Mouse (Mus musculus): ENCODE results near the gene Atp9a.

- TF ChIP-seq CTCF (IDR thresholded peaks at IDR 0.05; ENCODE audit: borderline replicate concordance, control insufficient read depth, extremely low read depth, insufficient read depth, low read length, poor library complexity) (no peak), POLR2A (IDR thresholded peaks at IDR 0.05; ENCODE audit: control insufficient read depth, extremely low read depth, insufficient read depth, low read length, poor library complexity) (no peak)
These were observed 114.1 kb downstream of the Atp9a start for GRCm38 (mm10) chr2:168627829-168628770.

All from thymus, adult 2 months (tissue).